Mouse (Mus musculus): Measurements from ENCODE around the gene Sgtb.

Gene Sgtb

GRCm38 (mm10) chr13:104179176-104179888, 69.8 kb downstream of the Sgtb start:
- no peak for DNase-seq (ENCODE audit: low spot score in 2 of 2)

GRCm38 (mm10) chr13:104187357-104187756, 77.8 kb downstream of the Sgtb start:
- DNase-seq (ENCODE audit: low spot score in 2 of 2), result no peak
